8 mouse cellular contexts compared by ENCODE assay signal in genomic region chr9:88523335-88523668, GRCm38 (mm10). TPM values are rescaled to one million over a fixed set of nuclear protein-coding genes. Genes with fewer than 3 reads are reported as not detected.
A peak's percentile ranks its signal among the peaks of the same experiment; 100 is the strongest.
DNase-seq lines count a peak whose midpoint lies in the region; ATAC-seq and TF ChIP-seq lines count a peak whose summit lies in the region.

No protein-coding gene starts in this region.

- H3K79me2 ChIP-seq in heart, adult 2 months (replicated peaks; ENCODE audit: control insufficient read depth, insufficient read depth, low read length), result no peaks in the 10 kb centered on the region

- no peak for DNase-seq in heart, adult 2 months
- no peak for DNase-seq in heart, postnatal 25 days (ENCODE audit: low spot score)
- no peak for DNase-seq in thymus, adult 2 months
- DNase-seq in thymus, postnatal 0 days (ENCODE audit: low spot score), result no peak
- DNase-seq in liver, embryonic 13.5 days, result no peak
- no peak for DNase-seq in frontal cortex, adult 2 months (ENCODE audit: extremely low spot score in 1 of 2, low spot score in 1 of 2)
- DNase-seq in cerebellum, postnatal 10 days, result no peak
- DNase-seq in layer of hippocampus, adult 9-11 months, result no peak

- intact Hi-C loops in heart, adult 2 months (cut with DNase I), result loop anchor here (1.0 to 2.0 kb wide), 2 partner anchors 24 to 85 kb away; partner anchors contain the start of gene Snx14
- intact Hi-C loops in heart, postnatal 25 days (cut with DNase I), result loop anchor here (1.0 to 5.0 kb wide), 3 partner anchors 20 to 86 kb away; partner anchors contain the start of gene Snx14

- peaks cover 17% of the 10 kb centered on the region for H3K36me3 ChIP-seq in heart, adult 2 months (ENCODE audit: control insufficient read depth, insufficient read depth, low read length)
- peaks cover 5% of the 10 kb centered on the region for H3K36me3 ChIP-seq in thymus, adult 2 months (ENCODE audit: control insufficient read depth, insufficient read depth, low read length)
- peaks cover 15% of the 10 kb centered on the region for H3K36me3 ChIP-seq in liver, embryonic 13.5 days

- TF ChIP-seq CTCF in heart, adult 2 months (IDR thresholded peaks at IDR 0.05), result no peak
- no peak for TF ChIP-seq CTCF in thymus, adult 2 months (IDR thresholded peaks at IDR 0.05; ENCODE audit: borderline replicate concordance, control insufficient read depth, extremely low read depth, insufficient read depth, low read length, poor library complexity)

- H3K4me1 ChIP-seq in heart, adult 2 months (ENCODE audit: control insufficient read depth, insufficient read depth, low read length), result no peaks in the 10 kb centered on the region
- H3K4me1 ChIP-seq in thymus, adult 2 months (replicated peaks; ENCODE audit: control insufficient read depth, insufficient read depth, low read length), result peaks cover 2% of the 10 kb centered on the region; the same call in 1 of the 2 replicates
- H3K4me1 ChIP-seq in liver, embryonic 13.5 days (replicated peaks), result peaks cover 30% of the 10 kb centered on the region

- peak overlapping the region; percentile 61 for H3K4me3 ChIP-seq in heart, adult 2 months
- H3K4me3 ChIP-seq in thymus, adult 2 months (ENCODE audit: control insufficient read depth, insufficient read depth, low read length), result peak overlapping the region; percentile 49
- H3K4me3 ChIP-seq in liver, embryonic 13.5 days (replicated peaks), result peak overlapping the region; percentile 75

- H3K9me3 ChIP-seq in liver, embryonic 13.5 days (replicated peaks), result no peaks in the 10 kb centered on the region

- peak overlapping the region; percentile 18 for H3K9ac ChIP-seq in heart, adult 2 months (ENCODE audit: low read depth, low read length)
- H3K9ac ChIP-seq in liver, embryonic 13.5 days, result peak overlapping the region; percentile 86

- H3K27ac ChIP-seq in heart, adult 2 months, result peak overlapping the region; percentile 22; the same call in 1 of the 2 replicates
- H3K27ac ChIP-seq in thymus, adult 2 months (ENCODE audit: control insufficient read depth, insufficient read depth, low read length), result peak overlapping the region; percentile 2; the same call in 1 of the 2 replicates
- peak overlapping the region; percentile 98 for H3K27ac ChIP-seq in liver, embryonic 13.5 days

- TF ChIP-seq EP300 in heart, adult 2 months (IDR thresholded peaks at IDR 0.05; ENCODE audit: insufficient read depth, low read depth, low read length), result no peak

- 4% methylated on average over 16 of the region's 16 CpGs for WGBS in heart, adult 2 months
- WGBS in thymus, adult 2 months, result 3% methylated on average over 16 of the region's 16 CpGs
- 1% methylated on average over 16 of the region's 16 CpGs for WGBS in liver, embryonic 13.5 days (ENCODE audit: insufficient replicate concordance)

- H3K4me2 ChIP-seq in liver, embryonic 13.5 days, result peak overlapping the region; percentile 96

- H3K27me3 ChIP-seq in heart, adult 2 months (ENCODE audit: control insufficient read depth, insufficient read depth, low read length), result no peaks in the 10 kb centered on the region
- no peaks in the 10 kb centered on the region for H3K27me3 ChIP-seq in thymus, adult 2 months (ENCODE audit: control insufficient read depth, insufficient read depth, low read length)
- H3K27me3 ChIP-seq in liver, embryonic 13.5 days, result no peaks in the 10 kb centered on the region

- ATAC-seq in liver, embryonic 13.5 days (ENCODE audit: low read depth), result no peak

- no peak for TF ChIP-seq POLR2A in heart, adult 2 months (IDR thresholded peaks at IDR 0.05; ENCODE audit: insufficient read depth, low read depth, low read length)
- no peak for TF ChIP-seq POLR2A in thymus, adult 2 months (IDR thresholded peaks at IDR 0.05; ENCODE audit: control insufficient read depth, extremely low read depth, insufficient read depth, low read length, poor library complexity)

RNA-seq across cellular contexts. Expression of gene Zfp949, which starts 24.5 kb away (rescaled TPM):
- total RNA-seq in heart, adult 2 months (2021), result 1 to 10 TPM; 6.5 to 6.9 TPM
- polyA plus RNA-seq in heart, adult 2 months (2012; rRNA removed), result 2.6 and 4.1 TPM in 2 replicates
- total RNA-seq in heart, postnatal 25 days (2021), result 1 to 10 TPM; 6.0 to 9.6 TPM
- 6.3 and 8.6 TPM in 2 replicates for polyA plus RNA-seq in thymus, adult 2 months (2012; rRNA removed)
- polyA plus RNA-seq in thymus, postnatal 0 days (2015; fragmentation: Nextera tagmentation; extraction: Ambion mirVana), result 8.4 and 10.4 TPM in 2 replicates
- 5.1 and 5.2 TPM in 2 replicates for polyA plus RNA-seq in liver, embryonic 13.5 days (2015; fragmentation: Nextera tagmentation; extraction: Ambion mirVana)
- 16.4 and 19.2 TPM in 2 replicates for polyA plus RNA-seq in frontal cortex, adult 2 months (2012; rRNA removed)

RNA-seq across cellular contexts. Expression of gene Syncrip, which starts 40.9 kb away (rescaled TPM):
- 10 to 100 TPM; 60.8 to 64.6 TPM for total RNA-seq in heart, adult 2 months (2021)
- 6.6 and 14.3 TPM in 2 replicates for polyA plus RNA-seq in heart, adult 2 months (2012; rRNA removed)
- total RNA-seq in heart, postnatal 25 days (2021), result 10 to 100 TPM; 53.0 to 64.1 TPM
- 12.4 and 15.9 TPM in 2 replicates for polyA plus RNA-seq in thymus, adult 2 months (2012; rRNA removed)
- polyA plus RNA-seq in thymus, postnatal 0 days (2015; fragmentation: Nextera tagmentation; extraction: Ambion mirVana), result 114 and 132 TPM in 2 replicates
- polyA plus RNA-seq in liver, embryonic 13.5 days (2015; fragmentation: Nextera tagmentation; extraction: Ambion mirVana), result 52.5 and 77.9 TPM in 2 replicates
- polyA plus RNA-seq in frontal cortex, adult 2 months (2012; rRNA removed), result 33.5 and 33.6 TPM in 2 replicates

RNA-seq across cellular contexts. Expression of gene Trim43a, which starts 57.4 kb away (rescaled TPM):
- under 1 TPM in 1 of 2 experiments, not detected in 1; 0.13 TPM for total RNA-seq in heart, adult 2 months (2021)
- 0.09 TPM in 1 of 2 replicates, not detected in the other for polyA plus RNA-seq in heart, adult 2 months (2012; rRNA removed)
- under 1 TPM in 1 of 2 experiments, not detected in 1; 0.17 TPM for total RNA-seq in heart, postnatal 25 days (2021)
- 0.06 and 0.11 TPM in 2 replicates for polyA plus RNA-seq in thymus, adult 2 months (2012; rRNA removed)
- polyA plus RNA-seq in thymus, postnatal 0 days (2015; fragmentation: Nextera tagmentation; extraction: Ambion mirVana), result 0.06 and 0.07 TPM in 2 replicates
- not detected in 2 replicates for polyA plus RNA-seq in liver, embryonic 13.5 days (2015; fragmentation: Nextera tagmentation; extraction: Ambion mirVana)
- polyA plus RNA-seq in frontal cortex, adult 2 months (2012; rRNA removed), result 0.78 and 1.2 TPM in 2 replicates

Comparison
In these comparisons a context has a peak if more than half of its experiments do, and no peak if none do; other contexts are left out.
1. H3K27ac ChIP-seq: peak in every context shown above with its lines; median percentile 98 in liver, embryonic 13.5 days; 22 in heart, adult 2 months; 2 in thymus, adult 2 months.